Mouse (Mus musculus): Measurements from ENCODE around the gene Fam221b. TPM values are rescaled to one million over a fixed set of nuclear protein-coding genes. Genes with fewer than 3 reads are reported as not detected.
A peak's percentile ranks its signal among the peaks of the same experiment; 100 is the strongest.

Fam221b gene
- total RNA-seq (2017), result 0.55 and 0.92 TPM in 2 replicates

GRCm38 (mm10) chr4:43668782-43669427 is at the start of gene Fam221b, which contains the start of gene Tmem8b:
Gene Fam221b (minus strand): TSS chr4:43669145.
Gene Tmem8b (plus strand): TSS chr4:43668971.
- peak; percentile 88 for ATAC-seq (replicated peaks; ENCODE audit: low read depth, poor library complexity, severe bottlenecking)

- ATAC-seq (replicated peaks; ENCODE audit: low read depth, poor library complexity, severe bottlenecking), result no peak
Measured at GRCm38 (mm10) chr4:43713652-43714219, 44.8 kb upstream of the Fam221b start.

- peak; percentile 81 for ATAC-seq (replicated peaks; ENCODE audit: low read depth, poor library complexity, severe bottlenecking)
Measured at GRCm38 (mm10) chr4:43711821-43712220, 42.9 kb upstream of the Fam221b start.

GRCm38 (mm10) chr4:43709869-43710268 is 40.9 kb upstream of the Fam221b start, which contains the start of gene Olfr71:
Gene Olfr71 (minus strand): TSS chr4:43710255.
- 0 out of 2 replicates have a peak, but pooled peaks have one; percentile 36 for ATAC-seq (replicated peaks; ENCODE audit: low read depth, poor library complexity, severe bottlenecking)

GRCm38 (mm10) chr4:43705991-43706390 is 37.0 kb upstream of the Fam221b start:
- no peak for ATAC-seq (replicated peaks; ENCODE audit: low read depth, poor library complexity, severe bottlenecking)

- no peak for ATAC-seq (replicated peaks; ENCODE audit: low read depth, poor library complexity, severe bottlenecking)
Measured at GRCm38 (mm10) chr4:43703851-43704250, 34.9 kb upstream of the Fam221b start.

GRCm38 (mm10) chr4:43703439-43703838 is 34.5 kb upstream of the Fam221b start:
- ATAC-seq (replicated peaks; ENCODE audit: low read depth, poor library complexity, severe bottlenecking), result no peak

- no peak for ATAC-seq (replicated peaks; ENCODE audit: low read depth, poor library complexity, severe bottlenecking)
Measured at GRCm38 (mm10) chr4:43700707-43701106, 31.8 kb upstream of the Fam221b start, which contains the start of gene Olfr70. Gene Olfr70 (minus strand): TSS chr4:43700807.

GRCm38 (mm10) chr4:43696561-43696960 is 27.6 kb upstream of the Fam221b start:
- ATAC-seq (replicated peaks; ENCODE audit: low read depth, poor library complexity, severe bottlenecking), result no peak

GRCm38 (mm10) chr4:43695249-43695671 is 26.3 kb upstream of the Fam221b start:
- no peak for ATAC-seq (replicated peaks; ENCODE audit: low read depth, poor library complexity, severe bottlenecking)

GRCm38 (mm10) chr4:43694439-43695248 is 25.7 kb upstream of the Fam221b start:
- peak; percentile 33 for ATAC-seq (replicated peaks; ENCODE audit: low read depth, poor library complexity, severe bottlenecking)

GRCm38 (mm10) chr4:43693806-43694241 is 24.9 kb upstream of the Fam221b start:
- ATAC-seq (replicated peaks; ENCODE audit: low read depth, poor library complexity, severe bottlenecking), result peak; percentile 76

GRCm38 (mm10) chr4:43691026-43691425 is 22.1 kb upstream of the Fam221b start:
- no peak for ATAC-seq (replicated peaks; ENCODE audit: low read depth, poor library complexity, severe bottlenecking)

GRCm38 (mm10) chr4:43690021-43690420 is 21.1 kb upstream of the Fam221b start:
- ATAC-seq (replicated peaks; ENCODE audit: low read depth, poor library complexity, severe bottlenecking), result no peak

- ATAC-seq (replicated peaks; ENCODE audit: low read depth, poor library complexity, severe bottlenecking), result no peak
Measured at GRCm38 (mm10) chr4:43679416-43680043, 10.6 kb upstream of the Fam221b start.

GRCm38 (mm10) chr4:43678541-43678940 is 9.6 kb upstream of the Fam221b start:
- no peak for ATAC-seq (replicated peaks; ENCODE audit: low read depth, poor library complexity, severe bottlenecking)

GRCm38 (mm10) chr4:43675608-43676007 is 6.7 kb upstream of the Fam221b start:
- no peak for ATAC-seq (replicated peaks; ENCODE audit: low read depth, poor library complexity, severe bottlenecking)

- ATAC-seq (replicated peaks; ENCODE audit: low read depth, poor library complexity, severe bottlenecking), result no peak
Measured at GRCm38 (mm10) chr4:43674974-43675373, 6.0 kb upstream of the Fam221b start.

GRCm38 (mm10) chr4:43673703-43674102 is 4.8 kb upstream of the Fam221b start:
- ATAC-seq (replicated peaks; ENCODE audit: low read depth, poor library complexity, severe bottlenecking), result no peak

GRCm38 (mm10) chr4:43672070-43672469 is 3.1 kb upstream of the Fam221b start:
- peak; percentile 67 for ATAC-seq (replicated peaks; ENCODE audit: low read depth, poor library complexity, severe bottlenecking)
